Mouse (Mus musculus) cerebellum, postnatal 10 days (tissue): Measurements from ENCODE around the gene Krtap4-13.
"Not testable (repeated sequence)": the region's sequence is repeated elsewhere in the genome, so short reads cannot be mapped to it uniquely, and the experiment has no call there.

Source experiments
- DNase-seq, 2 experiments: peaks; one replicate each; pipeline ENCODE4 v3.0.0; 2021; ENCODE audit warnings: mixed read lengths in 2 of 2

The Krtap4-13 gene

GRCm38 (mm10) chr11:99809792-99810191, at the start of gene Krtap4-13:
TSS of gene Krtap4-13 (minus strand) at chr11:99809892.
- DNase-seq = not testable (repeated sequence)

- no peak for DNase-seq
Measured at GRCm38 (mm10) chr11:99858761-99859160, 49.1 kb upstream of the Krtap4-13 start.

GRCm38 (mm10) chr11:99857617-99858016, 47.9 kb upstream of the Krtap4-13 start, which contains the start of gene Gm11568:
TSS of gene Gm11568 (plus strand) at chr11:99857917.
- no peak for DNase-seq

GRCm38 (mm10) chr11:99854121-99854520, 44.4 kb upstream of the Krtap4-13 start:
- peak; percentile 14 to 31 for DNase-seq

- DNase-seq = no peak
Measured at GRCm38 (mm10) chr11:99851508-99851907, 41.8 kb upstream of the Krtap4-13 start, which contains the start of gene Krtap4-16. TSS of gene Krtap4-16 (minus strand) at chr11:99851608.

- peak; percentile 8 to 11 for DNase-seq
Measured at GRCm38 (mm10) chr11:99846746-99847145, 37.1 kb upstream of the Krtap4-13 start.

GRCm38 (mm10) chr11:99842185-99842584, 32.5 kb upstream of the Krtap4-13 start:
- peak in 1 of 2 experiments; percentile 3 for DNase-seq

GRCm38 (mm10) chr11:99837966-99838365, 28.3 kb upstream of the Krtap4-13 start, which contains the start of gene 2300003K06Rik:
TSS of gene 2300003K06Rik (minus strand) at chr11:99838066.
- DNase-seq = no peak

GRCm38 (mm10) chr11:99815566-99815965, 5.9 kb upstream of the Krtap4-13 start, which contains the start of gene Gm11564:
TSS of gene Gm11564 (minus strand) at chr11:99815666.
- DNase-seq = not testable (repeated sequence)

GRCm38 (mm10) chr11:99804346-99804745, 5.3 kb downstream of the Krtap4-13 start, which contains the start of gene Gm11554:
TSS of gene Gm11554 (minus strand) at chr11:99804446.
- DNase-seq = not testable (repeated sequence)

- not testable (repeated sequence) for DNase-seq
Measured at GRCm38 (mm10) chr11:99798832-99799231, 10.9 kb downstream of the Krtap4-13 start, which contains the start of gene Gm11569. TSS of gene Gm11569 (minus strand) at chr11:99798932.

- DNase-seq = no peak
Measured at GRCm38 (mm10) chr11:99793367-99793766, 16.3 kb downstream of the Krtap4-13 start, which contains the start of gene Gm11596. TSS of gene Gm11596 (minus strand) at chr11:99793467.

- DNase-seq = not testable (repeated sequence)
Measured at GRCm38 (mm10) chr11:99784900-99785299, 24.8 kb downstream of the Krtap4-13 start, which contains the start of gene Krtap4-9. TSS of gene Krtap4-9 (plus strand) at chr11:99785200.

GRCm38 (mm10) chr11:99780604-99781003, 29.1 kb downstream of the Krtap4-13 start, which contains the start of gene Krtap4-8:
TSS of gene Krtap4-8 (minus strand) at chr11:99780704.
- DNase-seq = no peak

- peak in 1 of 2 experiments; percentile 6 for DNase-seq
Measured at GRCm38 (mm10) chr11:99778401-99778800, 31.3 kb downstream of the Krtap4-13 start.

GRCm38 (mm10) chr11:99772813-99773212, 36.9 kb downstream of the Krtap4-13 start, which contains the start of gene Gm11595:
TSS of gene Gm11595 (minus strand) at chr11:99772913.
- not testable (repeated sequence) for DNase-seq

GRCm38 (mm10) chr11:99768410-99768809, 41.3 kb downstream of the Krtap4-13 start:
- no peak for DNase-seq
